Mouse (Mus musculus) MEL (cell line): Measurements from ENCODE around the gene Rhog.
A peak's percentile ranks its signal among the peaks of the same experiment; 100 is the strongest.

Experiments
- CHD1 ChIP-seq: IDR thresholded peaks from 2 replicates; pipeline ENCODE4 v1.6.1; 2012; ENCODE audit warnings: low read depth, mild to moderate bottlenecking, inconsistent platforms, low read length, improper control_type of control experiment
- EP300 ChIP-seq, 2 experiments: IDR thresholded peaks; 2 replicates each; pipeline ENCODE4 v1.6.1; 2011; ENCODE audit warnings: improper control_type of control experiment in 2 of 2, low read length in 2 of 2, low read depth in 1 of 2, mild to moderate bottlenecking in 1 of 2
- POLR2A ChIP-seq, 2 experiments: IDR thresholded peaks; 2 replicates each; pipeline ENCODE4 v1.6.1; 2011 to 2012; ENCODE audit warnings: low read length in 2 of 2, mild to moderate bottlenecking in 2 of 2, control low read depth in 1 of 2, improper control_type of control experiment in 1 of 2, low read depth in 1 of 2, moderate library complexity in 1 of 2; ENCODE audit not compliant: control insufficient read depth in 1 of 2, insufficient read depth in 1 of 2, poor library complexity in 1 of 2

DNA sequence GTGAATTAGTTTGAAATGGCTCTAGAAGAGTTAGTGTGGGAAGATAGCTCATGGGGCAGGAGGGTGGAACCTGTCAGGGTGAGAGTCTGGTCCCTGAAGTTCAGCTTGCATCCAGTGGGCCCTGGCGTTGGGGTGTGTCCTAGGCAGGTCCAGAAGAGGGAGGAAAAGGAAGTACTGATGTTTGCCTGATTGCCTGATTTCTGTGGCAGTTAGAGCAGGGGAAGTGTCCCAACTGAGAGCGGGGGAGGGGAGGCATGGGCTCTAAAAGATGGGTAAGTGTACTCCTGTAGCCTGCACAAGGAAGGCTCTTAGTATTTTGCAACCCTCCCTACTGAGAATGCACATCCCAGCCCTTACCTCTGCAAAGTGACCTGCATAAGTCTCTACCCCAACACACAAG, 12.0 kb downstream of the Rhog start:
- TF ChIP-seq POLR2A (IDR thresholded peaks at IDR 0.05; ENCODE audit: control insufficient read depth in 1 of 2, insufficient read depth in 1 of 2, low read depth in 1 of 2, low read length in 2 of 2, poor library complexity in 1 of 2) = peak in 1 of 2 experiments; percentile 57; a peak in 2 of 4 replicates
- TF ChIP-seq CHD1 = no peak
- peak; percentile 91 to 96 for TF ChIP-seq EP300 (IDR thresholded peaks at IDR 0.05; ENCODE audit: low read depth in 1 of 2, low read length in 2 of 2)
